Mouse (Mus musculus): Measurements from ENCODE around the gene Vps11. TPM values are rescaled to one million over a fixed set of nuclear protein-coding genes. Genes with fewer than 3 reads are reported as not detected.
"Not testable (repeated sequence)": the region's sequence is repeated elsewhere in the genome, so short reads cannot be mapped to it uniquely, and the experiment has no call there.

Gene Vps11
- polyA plus RNA-seq, 1 experiment: 19.4 TPM

DNA sequence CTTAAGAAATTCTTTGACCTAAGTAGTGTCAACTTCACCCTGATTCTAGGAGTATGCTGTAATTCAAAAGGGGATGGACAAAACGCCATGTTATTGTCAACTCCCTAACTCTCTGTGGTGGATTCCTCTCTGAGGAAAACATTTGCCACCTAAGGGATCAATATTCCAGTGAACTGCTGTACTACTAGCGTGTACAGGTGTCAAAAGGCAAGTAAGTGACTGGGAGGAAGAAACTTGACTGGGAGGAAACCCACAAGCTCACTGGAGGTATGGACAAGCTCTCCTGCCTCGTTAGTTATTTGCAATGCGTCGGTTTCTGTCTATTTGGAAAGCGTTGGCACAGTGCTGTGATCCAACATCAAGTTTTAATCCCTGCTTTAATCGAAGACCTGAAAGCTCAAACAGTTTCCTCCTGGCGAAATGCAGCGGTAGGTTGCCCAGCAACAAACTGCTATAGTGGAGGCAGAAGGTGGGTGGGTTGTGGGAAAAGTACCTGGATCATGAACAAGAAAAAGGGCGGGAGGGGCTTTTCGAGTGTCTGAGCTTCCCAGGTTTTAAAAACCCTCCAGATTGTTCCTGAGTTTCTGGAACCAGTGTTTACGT is 35.6 kb downstream of the Vps11 start, which contains the start of gene Dpagt1:
Gene Dpagt1 (plus strand): TSS at position 252 of the 603 bp plus-strand sequence.
- Histone ChIP-seq H3K4me3 (ENCODE audit: control insufficient read depth, low read depth, low read length) (peak within 1 kb of the TSS; percentile 95), H3K27me3 (ENCODE audit: control insufficient read depth, insufficient read depth, low read length) (no peaks in the 10 kb centered on the region), H3K4me1 (ENCODE audit: control insufficient read depth, insufficient read depth, low read length) (peaks cover 20% of the 10 kb centered on the region), H3K36me3 (ENCODE audit: control insufficient read depth, insufficient read depth, low read length) (no peaks in the 10 kb centered on the region), H3K27ac (ENCODE audit: control insufficient read depth, insufficient read depth, low read depth, low read length) (peak within 1 kb of the TSS; percentile 90)
- TF ChIP-seq CTCF (IDR thresholded peaks at IDR 0.05; ENCODE audit: control insufficient read depth, insufficient read depth, insufficient replicate concordance, low read depth, low read length) (no peak), POLR2A (IDR thresholded peaks at IDR 0.05; ENCODE audit: control insufficient read depth, low read depth, low read length) (no peak)

DNA sequence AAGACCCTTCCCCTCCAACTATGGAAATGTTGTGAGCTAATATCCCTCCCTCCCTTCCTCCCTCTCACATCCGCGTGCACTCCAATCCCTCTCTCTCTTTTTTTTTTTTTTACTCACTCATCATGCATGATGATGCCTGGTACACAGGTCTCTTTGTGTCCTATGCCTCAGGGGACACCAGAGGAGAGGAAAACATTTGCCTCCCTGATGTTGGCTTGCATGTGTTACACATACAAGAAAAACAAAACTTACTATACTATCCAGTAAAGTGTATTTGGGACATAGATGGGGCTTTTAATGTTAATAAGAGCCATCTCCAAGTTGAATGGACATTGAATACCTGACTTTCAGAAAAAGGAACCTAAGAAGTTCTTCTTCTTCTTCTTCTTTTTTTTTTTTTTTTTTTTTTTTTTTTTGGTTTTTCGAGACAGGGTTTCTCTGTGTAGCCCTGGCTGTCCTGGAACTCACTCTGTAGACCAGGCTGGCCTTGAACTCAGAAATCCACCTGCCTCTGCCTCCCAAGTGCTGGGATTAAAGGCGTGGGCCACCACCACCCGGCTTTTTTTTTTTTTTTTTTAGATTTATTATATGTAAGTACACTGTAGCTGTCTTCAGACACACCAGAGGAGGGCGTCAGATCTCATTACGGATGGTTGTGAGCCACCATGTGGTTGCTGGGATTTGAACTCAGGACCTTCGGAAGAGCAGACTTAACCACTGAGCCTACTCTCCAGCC is 36.3 kb downstream of the Vps11 start:
- not testable (repeated sequence) for H3K36me3 ChIP-seq (ENCODE audit: control insufficient read depth, insufficient read depth, low read length); H3K27me3 ChIP-seq (ENCODE audit: control insufficient read depth, insufficient read depth, low read length); H3K4me3 ChIP-seq (ENCODE audit: control insufficient read depth, low read depth, low read length); H3K27ac ChIP-seq (ENCODE audit: control insufficient read depth, insufficient read depth, low read depth, low read length)
- peaks cover 25% of the 10 kb centered on the region for H3K4me1 ChIP-seq (ENCODE audit: control insufficient read depth, insufficient read depth, low read length)

DNA sequence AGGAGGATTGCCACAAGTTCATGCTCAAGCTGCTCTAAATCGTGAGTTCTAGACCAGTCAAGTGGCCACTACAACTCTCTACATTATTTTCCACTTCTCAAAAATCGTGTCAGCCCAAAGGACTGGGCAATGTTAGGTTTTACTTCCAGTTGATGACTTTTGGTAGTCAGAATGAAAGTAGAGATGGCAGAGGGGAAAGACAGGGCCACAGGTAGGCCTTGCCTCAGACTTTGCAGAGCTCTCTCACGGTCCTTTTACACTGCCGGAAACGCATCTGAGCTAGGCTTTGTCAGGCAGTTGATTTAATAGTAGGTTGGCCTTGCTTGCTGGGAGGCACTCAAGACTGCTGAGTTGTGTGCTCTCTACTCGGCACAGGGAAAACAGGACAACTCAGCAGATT is 37.3 kb downstream of the Vps11 start:
- Histone ChIP-seq H3K4me1 (ENCODE audit: control insufficient read depth, insufficient read depth, low read length) (peaks cover 31% of the 10 kb centered on the region), H3K27ac (ENCODE audit: control insufficient read depth, insufficient read depth, low read depth, low read length) (no peak overlapping the region), H3K27me3 (ENCODE audit: control insufficient read depth, insufficient read depth, low read length) (no peaks in the 10 kb centered on the region), H3K4me3 (ENCODE audit: control insufficient read depth, low read depth, low read length) (no peak overlapping the region), H3K36me3 (ENCODE audit: control insufficient read depth, insufficient read depth, low read length) (no peaks in the 10 kb centered on the region)
- TF ChIP-seq CTCF (IDR thresholded peaks at IDR 0.05; ENCODE audit: control insufficient read depth, insufficient read depth, insufficient replicate concordance, low read depth, low read length) (no peak), POLR2A (IDR thresholded peaks at IDR 0.05; ENCODE audit: control insufficient read depth, low read depth, low read length) (no peak)

DNA sequence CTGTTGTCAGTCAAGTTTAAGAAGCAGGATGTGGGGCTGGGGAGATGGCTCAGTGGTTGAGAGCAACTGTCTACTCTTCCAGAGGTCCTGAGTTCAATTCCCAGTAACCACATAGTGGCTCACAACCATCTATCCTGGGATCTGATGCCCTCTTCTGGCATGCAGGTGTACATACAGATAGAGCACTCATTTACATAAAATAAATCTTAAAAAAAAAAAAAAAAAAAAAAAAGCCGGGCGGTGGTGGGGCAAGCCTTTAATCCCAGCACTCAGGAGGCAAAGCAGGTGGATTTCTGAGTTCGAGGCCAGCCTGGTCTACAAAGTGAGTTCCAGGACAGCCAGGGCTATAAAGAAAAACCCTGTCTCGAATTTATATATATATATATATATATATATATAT is 37.8 kb downstream of the Vps11 start:
- H3K4me3 ChIP-seq (ENCODE audit: control insufficient read depth, low read depth, low read length); H3K27ac ChIP-seq (ENCODE audit: control insufficient read depth, insufficient read depth, low read depth, low read length); H3K27me3 ChIP-seq (ENCODE audit: control insufficient read depth, insufficient read depth, low read length); H3K36me3 ChIP-seq (ENCODE audit: control insufficient read depth, insufficient read depth, low read length): not testable (repeated sequence)
- H3K4me1 ChIP-seq (ENCODE audit: control insufficient read depth, insufficient read depth, low read length): peaks cover 35% of the 10 kb centered on the region

DNA sequence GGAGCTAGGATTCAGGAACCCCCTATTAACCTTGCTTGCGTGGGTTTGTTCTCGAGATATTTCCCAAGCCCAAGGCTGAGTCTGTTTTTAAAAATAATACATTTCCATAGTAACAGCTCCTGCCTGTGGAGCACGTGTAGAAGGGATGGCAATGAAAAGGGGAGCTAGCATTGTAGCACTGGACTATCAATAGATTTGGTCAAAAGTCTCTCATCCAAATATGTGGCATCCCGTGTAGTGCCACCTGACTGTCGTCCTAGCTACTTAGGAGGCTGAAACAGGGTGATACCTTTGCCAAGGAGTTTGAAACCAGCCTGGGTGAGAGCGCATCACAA is 40.7 kb downstream of the Vps11 start:
- Histone ChIP-seq H3K27me3 (ENCODE audit: control insufficient read depth, insufficient read depth, low read length) (no peaks in the 10 kb centered on the region), H3K4me1 (ENCODE audit: control insufficient read depth, insufficient read depth, low read length) (peaks cover 24% of the 10 kb centered on the region), H3K4me3 (ENCODE audit: control insufficient read depth, low read depth, low read length) (peak overlapping the region; percentile 86; the same call in 1 of the 2 replicates), H3K36me3 (ENCODE audit: control insufficient read depth, insufficient read depth, low read length) (no peaks in the 10 kb centered on the region; the same call in 1 of the 2 replicates), H3K27ac (ENCODE audit: control insufficient read depth, insufficient read depth, low read depth, low read length) (peak overlapping the region; percentile 61)
- no peak for TF ChIP-seq POLR2A (IDR thresholded peaks at IDR 0.05; ENCODE audit: control insufficient read depth, low read depth, low read length)
- TF ChIP-seq CTCF (IDR thresholded peaks at IDR 0.05; ENCODE audit: control insufficient read depth, insufficient read depth, insufficient replicate concordance, low read depth, low read length): no peak

DNA sequence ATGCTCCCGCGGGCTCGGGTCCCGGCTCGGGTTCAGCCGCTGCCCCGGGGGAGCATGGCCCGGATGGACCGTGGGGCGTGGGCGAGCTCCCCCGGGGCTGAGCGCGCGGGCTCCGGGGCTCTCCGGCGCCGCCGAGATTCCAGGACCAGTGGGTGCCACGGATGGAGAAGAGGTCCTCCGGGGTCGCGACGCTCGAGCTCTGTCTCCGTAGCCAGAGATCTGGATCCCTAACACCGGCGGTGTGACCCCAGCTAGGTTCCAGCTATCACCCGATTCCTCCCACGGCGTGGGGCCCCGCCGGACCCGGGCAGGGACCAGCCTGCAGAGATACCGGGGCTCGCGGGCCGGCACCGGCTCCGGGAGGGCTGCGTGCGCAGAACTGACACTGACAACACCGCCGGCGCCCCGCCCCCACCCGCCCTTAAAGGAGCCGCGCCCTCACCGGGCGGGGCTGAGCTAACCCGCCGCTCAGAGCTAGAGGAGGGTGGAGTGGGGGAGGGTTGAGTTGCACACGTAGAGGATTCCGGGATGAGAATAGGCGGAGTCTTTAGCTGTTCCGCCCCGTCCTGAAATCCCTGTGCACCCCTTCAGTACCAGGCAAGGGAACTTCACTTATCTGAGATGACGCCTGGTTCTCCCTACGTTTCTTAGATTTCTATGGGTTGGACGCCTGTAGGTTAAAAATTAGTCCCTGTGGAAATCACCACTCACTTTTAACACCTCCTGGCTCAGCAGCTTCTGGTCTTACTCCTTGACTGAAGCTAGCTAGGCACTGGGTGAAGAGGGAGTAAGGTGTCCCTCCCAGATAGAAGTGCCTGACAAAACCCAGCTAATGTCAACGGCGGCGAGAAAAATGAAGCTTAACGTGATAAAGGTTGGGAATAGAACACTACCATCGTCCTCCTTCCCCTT is 41.3 kb downstream of the Vps11 start, which contains the start of gene C2cd2l:
Gene C2cd2l (minus strand): TSS at position 399 of the 912 bp plus-strand sequence.
- Histone ChIP-seq H3K27ac (ENCODE audit: control insufficient read depth, insufficient read depth, low read depth, low read length) (peak within 1 kb of the TSS; percentile 61), H3K4me3 (ENCODE audit: control insufficient read depth, low read depth, low read length) (peak within 1 kb of the TSS; percentile 86), H3K27me3 (ENCODE audit: control insufficient read depth, insufficient read depth, low read length) (no peaks in the 10 kb centered on the region), H3K36me3 (ENCODE audit: control insufficient read depth, insufficient read depth, low read length) (no peaks in the 10 kb centered on the region; the same call in 1 of the 2 replicates), H3K4me1 (ENCODE audit: control insufficient read depth, insufficient read depth, low read length) (peaks cover 23% of the 10 kb centered on the region)
- no peak for TF ChIP-seq CTCF (IDR thresholded peaks at IDR 0.05; ENCODE audit: control insufficient read depth, insufficient read depth, insufficient replicate concordance, low read depth, low read length)
- peak; percentile 30; the same call in 1 of the 2 replicates for TF ChIP-seq POLR2A (IDR thresholded peaks at IDR 0.05; ENCODE audit: control insufficient read depth, low read depth, low read length)

Measured in testis, adult 2 months (tissue).